ENCODE assay signal across 9 mouse cellular contexts in genomic region chr17:79728585-79729503, GRCm38 (mm10). TPM values are rescaled to one million over a fixed set of nuclear protein-coding genes. Genes with fewer than 3 reads are reported as not detected.
DNase-seq lines count a peak whose midpoint lies in the region; ATAC-seq lines count a peak whose summit lies in the region.
"Had no signal": no experiment of that assay in that cellular context is flagged by ENCODE, and none has a peak within 500 bp of the region (broad histone marks: within the 10 kb centered on the region; RNA-seq: fewer than 3 reads in every experiment).

No protein-coding gene starts in this region.

- ATAC-seq in kidney, embryonic 14.5 days (ENCODE audit: low FRiP score, low TSS enrichment) = peak; percentile 68
- no peak for ATAC-seq in forebrain, embryonic 11.5 days (replicated peaks; ENCODE audit: low FRiP score)
- ATAC-seq in limb, embryonic 12.5 days (ENCODE audit: insufficient number of reproducible peaks, insufficient read depth, low FRiP score, low TSS enrichment, low read depth) = peak; percentile 91
- ATAC-seq in neural tube, embryonic 14.5 days (ENCODE audit: low read depth) = peak; percentile 21; the same call in 1 of the 2 replicates

- H3K4me2 ChIP-seq in kidney, embryonic 14.5 days (replicated peaks; ENCODE audit: low read depth, low read length) = peak overlapping the region; percentile 38
- H3K4me2 ChIP-seq in forebrain, embryonic 11.5 days (ENCODE audit: low read depth, low read length, severe bottlenecking) = peak overlapping the region; percentile 26; the same call in 1 of the 2 replicates
- peak overlapping the region; percentile 53 for H3K4me2 ChIP-seq in limb, embryonic 12.5 days
- no peak overlapping the region for H3K4me2 ChIP-seq in neural tube, embryonic 14.5 days (ENCODE audit: low read depth, low read length)

- H3K9me3 ChIP-seq in kidney, embryonic 14.5 days (ENCODE audit: control insufficient read depth, low read length) = no peaks in the 10 kb centered on the region
- H3K9me3 ChIP-seq in forebrain, embryonic 11.5 days (ENCODE audit: control insufficient read depth, low read length) = no peaks in the 10 kb centered on the region
- no peaks in the 10 kb centered on the region for H3K9me3 ChIP-seq in limb, embryonic 12.5 days
- no peaks in the 10 kb centered on the region for H3K9me3 ChIP-seq in neural tube, embryonic 14.5 days (ENCODE audit: control insufficient read depth, low read length)

- no peak for DNase-seq in kidney, adult 11 months
- no peak for DNase-seq in forebrain, embryonic 11.5 days (ENCODE audit: low spot score)
- no peak for DNase-seq in layer of hippocampus, adult 9-11 months
- DNase-seq in left cerebral cortex, adult 8-10 months (ENCODE audit: low spot score in 2 of 2) = no peak
- no peak for DNase-seq in ovary, postnatal 36 days (ENCODE audit: low spot score)
- DNase-seq: adrenal gland, postnatal 36 days had no signal

- H3K36me3 ChIP-seq in kidney, embryonic 14.5 days (ENCODE audit: control insufficient read depth, insufficient read depth, low read length) = no peaks in the 10 kb centered on the region
- no peaks in the 10 kb centered on the region for H3K36me3 ChIP-seq in forebrain, embryonic 11.5 days (ENCODE audit: control insufficient read depth, insufficient read depth, low read length)
- H3K36me3 ChIP-seq in limb, embryonic 12.5 days = no peaks in the 10 kb centered on the region
- H3K36me3 ChIP-seq in neural tube, embryonic 14.5 days (ENCODE audit: control insufficient read depth, insufficient read depth, low read length) = no peaks in the 10 kb centered on the region

- peaks cover 23% of the 10 kb centered on the region for H3K4me1 ChIP-seq in kidney, embryonic 14.5 days (ENCODE audit: control insufficient read depth, insufficient read depth, low read length)
- no peaks in the 10 kb centered on the region for H3K4me1 ChIP-seq in forebrain, embryonic 11.5 days (replicated peaks; ENCODE audit: control insufficient read depth, insufficient read depth, low read length)
- peaks cover 42% of the 10 kb centered on the region for H3K4me1 ChIP-seq in limb, embryonic 12.5 days (replicated peaks)
- no peaks in the 10 kb centered on the region for H3K4me1 ChIP-seq in neural tube, embryonic 14.5 days (ENCODE audit: control insufficient read depth, insufficient read depth, low read length)

- H3K4me3 ChIP-seq in kidney, embryonic 14.5 days (ENCODE audit: low read length) = 0 out of 2 replicates have a peak overlapping the region, but pooled peaks have one; percentile 3
- H3K4me3 ChIP-seq in forebrain, embryonic 11.5 days (ENCODE audit: low read depth, low read length) = no peak overlapping the region
- peak overlapping the region; percentile 23 for H3K4me3 ChIP-seq in limb, embryonic 12.5 days (replicated peaks)
- H3K4me3 ChIP-seq in neural tube, embryonic 14.5 days (ENCODE audit: low read depth, low read length) = no peak overlapping the region

- no peak overlapping the region for H3K9ac ChIP-seq in kidney, embryonic 14.5 days (ENCODE audit: low read depth, low read length)
- H3K9ac ChIP-seq in forebrain, embryonic 11.5 days (ENCODE audit: low read length) = no peak overlapping the region
- no peak overlapping the region for H3K9ac ChIP-seq in limb, embryonic 12.5 days (replicated peaks)
- H3K9ac ChIP-seq in neural tube, embryonic 14.5 days (replicated peaks; ENCODE audit: low read depth, low read length) = no peak overlapping the region

- H3K27ac ChIP-seq in kidney, embryonic 14.5 days (ENCODE audit: low read depth, low read length) = peak overlapping the region; percentile 59; the same call in 1 of the 2 replicates
- H3K27ac ChIP-seq in forebrain, embryonic 11.5 days (ENCODE audit: low read depth, low read length) = no peak overlapping the region
- H3K27ac ChIP-seq in limb, embryonic 12.5 days = 0 out of 2 replicates have a peak overlapping the region, but pooled peaks have one; percentile 17
- no peak overlapping the region for H3K27ac ChIP-seq in neural tube, embryonic 14.5 days (ENCODE audit: low read depth, low read length)

- no peaks in the 10 kb centered on the region for H3K27me3 ChIP-seq in kidney, embryonic 14.5 days (ENCODE audit: control insufficient read depth, insufficient read depth, low read length)
- no peaks in the 10 kb centered on the region for H3K27me3 ChIP-seq in forebrain, embryonic 11.5 days (ENCODE audit: control insufficient read depth, insufficient read depth, low read length)
- peaks cover 41% of the 10 kb centered on the region for H3K27me3 ChIP-seq in limb, embryonic 12.5 days
- H3K27me3 ChIP-seq in neural tube, embryonic 14.5 days (ENCODE audit: control insufficient read depth, insufficient read depth, low read length) = no peaks in the 10 kb centered on the region

- 16% methylated on average over 16 of the region's 16 CpGs for WGBS in kidney, embryonic 14.5 days
- WGBS in forebrain, embryonic 11.5 days = 38% methylated on average over 16 of the region's 16 CpGs
- 7% methylated on average over 16 of the region's 16 CpGs for WGBS in limb, embryonic 12.5 days
- 41% methylated on average over 16 of the region's 16 CpGs for WGBS in neural tube, embryonic 14.5 days

RNA-seq across cellular contexts. Expression of gene Cyp1b1, which starts 14.0 kb away (rescaled TPM):
- 9.0 and 16.5 TPM in 2 replicates for polyA plus RNA-seq in kidney, embryonic 14.5 days (2014; fragmentation: Nextera tagmentation; extraction: Ambion mirVana)
- 1.6 and 2.1 TPM in 2 replicates for polyA plus RNA-seq in forebrain, embryonic 11.5 days (2014; fragmentation: Nextera tagmentation; extraction: Ambion mirVana)
- polyA plus RNA-seq in limb, embryonic 12.5 days (2016; fragmentation: Nextera tagmentation; extraction: Ambion mirVana) = 3.6 and 3.8 TPM in 2 replicates
- 0.95 and 6.4 TPM in 2 replicates for polyA plus RNA-seq in neural tube, embryonic 14.5 days (2014; fragmentation: Nextera tagmentation; extraction: Ambion mirVana)
- total RNA-seq in left cerebral cortex, adult 8-10 months (2022) = 1 to 10 TPM; 2.4 to 4.0 (median 3.0) TPM

Comparison
In these comparisons a context has a peak if more than half of its experiments do, and no peak if none do; other contexts are left out.
1. H3K27ac ChIP-seq: peak in kidney, embryonic 14.5 days (single experiment) and limb, embryonic 12.5 days (single experiment); none in forebrain, embryonic 11.5 days (single experiment) and neural tube, embryonic 14.5 days (single experiment).
2. H3K4me3 ChIP-seq: peak in kidney, embryonic 14.5 days (single experiment) and limb, embryonic 12.5 days (single experiment); none in forebrain, embryonic 11.5 days (single experiment) and neural tube, embryonic 14.5 days (single experiment).